20 mouse cellular contexts compared by ENCODE assay signal in the genomic region with DNA sequence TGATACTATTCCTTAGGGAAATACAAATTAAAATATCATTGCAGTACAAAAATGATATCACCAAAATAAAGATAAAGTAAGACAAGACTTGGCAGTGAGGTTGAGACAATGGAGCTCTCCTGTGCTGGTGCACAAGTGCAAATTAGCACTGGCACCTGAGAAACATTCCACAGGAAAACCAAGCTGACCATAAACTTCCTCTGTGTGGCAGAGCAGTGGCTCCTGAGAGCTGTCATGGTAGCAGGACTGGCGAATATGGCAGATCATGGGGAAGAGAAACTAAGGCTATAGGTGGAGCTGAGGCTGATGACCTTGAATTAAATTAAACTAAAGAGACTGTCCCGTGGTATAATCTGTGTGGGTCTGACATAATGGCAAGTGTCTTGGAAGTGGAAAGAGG. TPM values are rescaled to one million over a fixed set of nuclear protein-coding genes. Genes with fewer than 3 reads are reported as not detected.
"Had no signal": no experiment of that assay in that cellular context is flagged by ENCODE, and none has a peak within 500 bp of the region (broad histone marks: within the 10 kb centered on the region; RNA-seq: fewer than 3 reads in every experiment).

No protein-coding gene starts in this region.

- ATAC-seq: midbrain, embryonic 16.5 days had no signal

- H3K4me3 ChIP-seq: midbrain, embryonic 10.5 days; midbrain, embryonic 12.5 days; myocyte; neural tube, embryonic 12.5 days; stomach, embryonic 15.5 days had no signal

- H3K9ac ChIP-seq: lung, embryonic 14.5 days; midbrain, embryonic 12.5 days; neural tube, embryonic 12.5 days; stomach, embryonic 15.5 days had no signal

- H3K27me3 ChIP-seq: midbrain, embryonic 12.5 days; neural tube, embryonic 12.5 days; stomach, embryonic 15.5 days had no signal

- H3K4me1 ChIP-seq: midbrain, embryonic 12.5 days; neural tube, embryonic 12.5 days had no signal

- DNase-seq: lung, adult 18-20 months; lung, embryonic 14.5 days; lung, postnatal 10 days; lung, postnatal 4 days; midbrain, embryonic 14.5 days; right cerebral cortex, postnatal 25 days; right cerebral cortex, postnatal 4 days; spleen, adult 18-20 months; thymus, adult 2 months; thymus, postnatal 25 days; thymus, postnatal 4 days had no signal

- H3K36me3 ChIP-seq: midbrain, embryonic 10.5 days; midbrain, embryonic 12.5 days; neural tube, embryonic 12.5 days; stomach, embryonic 15.5 days had no signal

- H3K9me3 ChIP-seq: midbrain, embryonic 10.5 days; midbrain, embryonic 12.5 days; neural tube, embryonic 12.5 days; stomach, embryonic 15.5 days had no signal

- H3K4me2 ChIP-seq: lung, embryonic 14.5 days; midbrain, embryonic 12.5 days; neural tube, embryonic 12.5 days; stomach, embryonic 15.5 days had no signal

- H3K27ac ChIP-seq: midbrain, embryonic 10.5 days; midbrain, embryonic 12.5 days; neural tube, embryonic 12.5 days; stomach, embryonic 15.5 days; stomach, postnatal 0 days had no signal

RNA-seq across cellular contexts. Expression of a gene that starts 33.6 kb away (rescaled TPM):
- total RNA-seq: megakaryocyte-erythroid progenitor cell, adult 5-6 weeks; neutrophil, adult 5-6 weeks had no signal
- polyA plus RNA-seq: myocyte had no signal
